Mouse (Mus musculus) megakaryocyte progenitor cell, adult 5-6 weeks (primary cell): Measurements from ENCODE around the gene Runx1. TPM values are rescaled to one million over a fixed set of nuclear protein-coding genes. Genes with fewer than 3 reads are reported as not detected.

ENCODE experiments used
- ATAC-seq: replicated peaks from 2 replicates; pipeline ENCODE4 v1.8.0; 2016; ENCODE audit warnings: mild to moderate bottlenecking, moderate TSS enrichment, inconsistent platforms; ENCODE audit not compliant: poor library complexity
- total RNA-seq, 2 experiments: library from RNA; stranded (forward) in 1 of 2; stranded (reverse) in 1 of 2; fragments of 157-497, 149-512 nt in 1 of 2; fragments of 200-1000 nt in 1 of 2; gene quantifications; 2 replicates each; pipeline versions ENCODE4 v1.2.3 to v1.2.4; 2015 to 2017

Runx1 gene
- total RNA-seq, 2 experiments from 2014 or later: 51.3 to 107 TPM

DNA sequence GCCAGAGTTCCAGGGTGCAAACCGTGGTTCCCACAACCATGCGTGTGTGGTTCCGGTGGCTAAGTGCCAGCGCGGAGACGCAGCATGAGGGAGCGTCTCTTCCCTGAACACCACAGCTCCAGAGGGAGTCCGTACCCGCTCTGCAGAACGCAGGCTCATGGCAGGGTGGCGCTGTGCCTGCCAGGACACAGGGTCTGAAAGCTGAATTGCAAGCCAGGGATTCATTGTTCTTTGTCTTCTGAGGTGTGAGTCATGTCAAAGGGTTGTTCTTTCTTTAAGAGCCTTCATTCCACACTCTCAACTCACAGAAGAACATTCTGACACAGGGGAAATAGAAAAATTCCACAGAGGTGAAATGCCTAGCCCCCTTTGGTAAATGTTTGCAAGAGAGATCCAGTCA lies 202.0 kb downstream of the Runx1 start:
- no peak for ATAC-seq

DNA sequence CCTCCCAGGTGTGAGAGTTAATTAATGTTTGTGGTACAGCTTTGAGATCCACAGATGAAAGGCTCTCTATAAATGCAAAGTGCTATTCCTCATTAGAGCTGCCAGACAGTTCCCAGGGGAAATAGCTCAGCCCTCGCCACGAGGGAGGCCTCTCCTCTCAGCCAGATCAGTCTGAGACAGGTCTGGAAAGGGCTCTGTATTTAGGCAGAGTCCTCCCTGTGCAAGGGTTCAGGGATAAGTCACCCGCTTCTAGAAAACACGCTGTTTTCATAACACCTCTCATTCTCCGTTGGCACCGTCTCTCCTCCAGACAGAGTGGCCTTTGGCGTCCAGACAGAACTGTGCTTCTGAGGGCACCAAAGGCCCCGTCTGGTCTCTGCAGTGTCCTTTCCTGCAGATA lies 204.1 kb downstream of the Runx1 start:
- ATAC-seq: no peak

DNA sequence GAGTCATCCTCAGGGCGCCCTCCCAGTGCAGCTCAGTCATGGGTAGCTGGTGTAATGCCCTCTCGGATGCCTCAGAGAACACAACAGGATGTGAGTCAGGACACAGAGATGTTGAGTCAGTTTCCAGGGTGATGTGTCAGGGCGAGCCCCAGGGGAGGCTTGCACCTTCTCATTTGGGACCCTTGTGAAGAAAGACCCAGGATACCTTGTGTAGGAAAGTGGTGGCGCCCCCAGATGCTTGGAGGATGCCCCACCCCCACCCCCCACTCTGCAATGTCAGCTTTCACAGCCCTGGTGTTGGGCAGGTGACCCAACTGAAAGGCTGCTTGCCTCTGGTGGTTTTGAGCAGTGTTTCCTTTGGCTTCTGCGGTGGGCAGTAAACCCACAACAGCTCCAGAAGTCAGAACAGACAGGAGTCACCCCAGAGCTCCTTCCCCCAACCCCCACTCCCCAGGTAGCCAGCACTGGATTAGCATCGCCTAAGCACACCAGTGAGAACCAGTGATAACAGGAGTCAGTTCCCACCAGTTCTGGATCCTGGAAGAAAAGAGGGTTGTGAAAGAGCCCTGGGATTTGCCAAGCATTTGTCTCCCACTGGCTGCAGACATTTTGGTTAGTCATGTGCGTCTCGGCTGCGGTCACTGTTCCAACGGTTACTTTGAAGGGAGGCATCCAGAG lies 205.0 kb downstream of the Runx1 start:
- ATAC-seq: peak; percentile 87

DNA sequence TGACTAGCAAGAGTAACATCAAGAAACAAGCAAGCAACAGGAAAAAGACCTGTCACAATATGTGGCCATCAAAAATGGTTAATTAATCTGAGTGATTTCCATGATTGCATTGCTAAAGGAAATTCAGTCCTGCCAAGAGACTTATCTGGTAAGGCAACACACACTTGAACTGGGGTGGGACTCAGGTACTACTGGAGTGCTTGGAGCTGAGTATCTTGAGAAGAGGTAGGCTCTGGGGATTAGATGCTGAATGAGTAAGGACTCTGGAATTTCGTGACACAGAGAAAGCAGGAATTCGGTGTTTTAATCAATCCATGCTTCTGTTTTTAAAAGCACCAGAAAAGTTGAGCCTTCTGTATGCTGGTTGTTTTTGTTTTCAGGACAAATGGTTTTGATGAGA lies 209.1 kb downstream of the Runx1 start:
- ATAC-seq: no peak

DNA sequence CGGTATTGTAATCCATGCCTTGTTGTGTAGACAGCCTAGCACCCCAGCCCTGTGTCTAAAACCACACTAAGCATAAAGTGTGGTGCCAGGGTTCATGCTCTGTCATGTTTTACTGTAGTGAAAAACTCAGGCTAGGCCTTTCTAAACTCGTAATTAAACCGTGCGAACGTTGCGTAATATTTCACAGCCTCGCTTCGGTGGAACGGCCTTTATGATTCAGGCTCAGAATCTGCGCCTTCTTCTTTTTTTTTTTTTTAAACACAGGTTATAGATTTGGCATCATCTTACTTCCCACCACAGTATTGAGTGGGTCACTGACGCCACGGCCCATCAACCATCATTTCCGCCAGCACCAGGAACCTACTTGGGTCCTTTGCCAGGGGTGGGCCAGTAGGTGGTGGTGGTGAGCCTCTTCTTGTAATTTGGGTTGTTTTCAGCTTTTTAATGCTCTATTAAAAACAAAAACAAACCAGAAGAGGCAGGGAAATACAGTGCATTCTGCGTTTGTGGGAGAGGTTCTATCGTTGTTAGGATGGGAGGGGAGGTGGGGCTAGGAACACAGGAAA lies 210.6 kb downstream of the Runx1 start:
- peak; percentile 74 for ATAC-seq

DNA sequence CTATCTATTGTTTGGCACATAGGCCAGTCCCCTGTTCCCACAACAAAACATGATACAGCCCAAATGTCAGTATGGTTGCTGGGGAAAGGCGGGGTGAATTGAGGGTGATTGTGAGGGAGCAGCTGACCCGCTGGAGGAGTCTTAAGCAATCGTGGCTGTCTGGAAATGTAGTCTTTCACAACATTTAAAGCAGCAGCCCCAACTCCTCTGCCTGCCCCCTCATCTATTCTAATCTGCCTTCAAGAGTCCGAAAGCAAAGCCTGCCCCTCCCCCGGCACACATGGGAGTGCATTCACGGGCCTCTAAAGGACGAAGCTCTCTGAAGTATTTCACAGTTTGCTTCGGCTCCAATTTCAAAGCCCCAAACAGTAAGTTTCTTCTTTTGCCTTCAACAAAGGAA lies 213.4 kb downstream of the Runx1 start:
- peak; percentile 70 for ATAC-seq

DNA sequence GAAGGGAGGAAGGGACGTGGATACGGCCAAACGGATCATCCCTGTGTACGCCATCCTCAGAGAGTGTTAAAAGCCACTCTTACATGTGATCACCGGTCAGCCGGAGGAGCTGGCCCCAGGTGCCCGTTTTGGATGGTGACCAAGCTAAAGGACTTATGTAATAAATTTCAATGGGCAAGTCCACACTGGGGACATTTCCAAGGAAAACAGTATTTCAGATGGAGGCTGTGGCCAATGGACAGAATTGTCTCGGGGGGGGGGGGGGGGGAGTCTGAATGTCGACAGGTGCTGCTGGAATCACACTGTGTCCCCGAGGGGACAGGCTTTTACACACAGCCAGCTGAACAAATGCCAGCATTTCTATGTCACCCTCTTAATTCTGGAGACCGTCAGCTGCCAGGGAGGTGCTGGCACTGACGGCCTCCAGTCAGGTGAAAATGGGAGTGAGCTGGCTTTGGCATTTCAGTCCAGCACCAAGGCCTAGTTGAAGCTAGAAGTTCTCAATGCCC lies 214.3 kb downstream of the Runx1 start:
- no peak for ATAC-seq

DNA sequence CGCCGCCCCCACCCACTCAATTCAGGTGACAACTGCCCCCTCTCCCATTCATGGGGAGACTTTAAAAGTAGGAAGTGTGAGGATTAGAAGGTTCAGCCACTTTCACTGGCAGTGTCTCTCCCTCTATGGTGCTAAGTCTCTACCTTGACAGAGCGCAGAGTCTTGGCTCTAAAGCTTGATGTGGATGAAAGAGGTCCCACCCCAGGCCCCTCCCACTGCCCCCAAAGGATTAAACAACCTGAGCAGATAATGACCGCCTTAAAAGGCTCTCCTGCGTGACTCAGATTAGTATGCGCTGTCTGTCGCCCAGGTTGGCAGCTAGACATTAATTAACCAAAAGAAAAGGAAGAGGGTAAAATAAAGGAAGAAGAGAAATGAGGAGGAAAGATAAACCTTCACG lies 215.5 kb downstream of the Runx1 start:
- ATAC-seq: no peak

DNA sequence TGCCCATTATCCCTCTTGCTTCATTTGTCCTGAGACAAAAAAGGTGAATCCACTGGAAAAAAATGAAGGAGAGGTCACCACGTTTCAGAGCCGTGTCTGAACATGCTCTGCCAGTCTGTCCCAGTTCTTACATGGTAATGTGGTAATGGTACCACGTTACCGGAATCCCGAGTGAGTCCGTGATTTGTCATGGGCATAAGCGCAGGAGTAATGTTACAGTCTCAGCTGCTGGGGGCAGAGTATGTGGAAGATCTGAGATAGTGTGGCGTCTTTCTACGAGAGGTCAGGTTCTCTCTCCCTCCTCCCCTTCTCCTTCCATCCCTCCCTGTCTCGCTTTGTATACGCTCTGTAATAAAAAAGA lies 216.3 kb downstream of the Runx1 start:
- ATAC-seq: no peak

DNA sequence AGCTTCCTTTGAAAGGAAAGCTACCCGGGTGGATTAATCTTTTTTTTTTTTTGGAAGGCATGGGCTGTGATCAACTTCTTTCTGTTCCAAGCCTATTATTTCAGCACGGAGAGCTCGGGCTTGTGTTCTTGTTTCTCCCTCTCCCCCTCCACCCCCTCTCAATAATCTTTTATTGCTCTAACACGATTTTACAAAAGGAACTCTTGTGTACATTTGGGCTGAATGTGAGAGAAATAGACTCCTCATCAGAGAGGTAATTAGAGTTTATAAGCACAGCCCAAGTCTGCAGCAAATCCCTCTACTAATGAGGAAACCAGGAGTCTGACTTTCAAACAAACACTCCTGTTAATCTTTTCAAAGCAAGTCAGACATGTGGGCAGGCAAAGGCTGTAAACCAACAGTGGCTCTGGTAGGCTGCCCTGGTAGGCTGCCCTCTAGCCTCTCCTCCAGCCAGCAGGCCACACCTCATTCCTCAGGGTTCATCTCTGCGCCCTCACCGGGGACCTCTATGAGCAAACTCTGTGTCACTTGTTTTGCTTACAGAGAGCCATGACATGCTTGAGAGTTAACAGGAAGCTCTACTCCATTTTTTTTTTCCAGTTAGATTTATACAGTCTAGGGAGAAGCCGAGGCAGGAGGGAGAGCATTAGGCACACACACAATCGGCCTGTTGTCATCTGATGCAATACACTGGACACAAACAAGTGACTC lies 216.8 kb downstream of the Runx1 start:
- ATAC-seq: no peak

DNA sequence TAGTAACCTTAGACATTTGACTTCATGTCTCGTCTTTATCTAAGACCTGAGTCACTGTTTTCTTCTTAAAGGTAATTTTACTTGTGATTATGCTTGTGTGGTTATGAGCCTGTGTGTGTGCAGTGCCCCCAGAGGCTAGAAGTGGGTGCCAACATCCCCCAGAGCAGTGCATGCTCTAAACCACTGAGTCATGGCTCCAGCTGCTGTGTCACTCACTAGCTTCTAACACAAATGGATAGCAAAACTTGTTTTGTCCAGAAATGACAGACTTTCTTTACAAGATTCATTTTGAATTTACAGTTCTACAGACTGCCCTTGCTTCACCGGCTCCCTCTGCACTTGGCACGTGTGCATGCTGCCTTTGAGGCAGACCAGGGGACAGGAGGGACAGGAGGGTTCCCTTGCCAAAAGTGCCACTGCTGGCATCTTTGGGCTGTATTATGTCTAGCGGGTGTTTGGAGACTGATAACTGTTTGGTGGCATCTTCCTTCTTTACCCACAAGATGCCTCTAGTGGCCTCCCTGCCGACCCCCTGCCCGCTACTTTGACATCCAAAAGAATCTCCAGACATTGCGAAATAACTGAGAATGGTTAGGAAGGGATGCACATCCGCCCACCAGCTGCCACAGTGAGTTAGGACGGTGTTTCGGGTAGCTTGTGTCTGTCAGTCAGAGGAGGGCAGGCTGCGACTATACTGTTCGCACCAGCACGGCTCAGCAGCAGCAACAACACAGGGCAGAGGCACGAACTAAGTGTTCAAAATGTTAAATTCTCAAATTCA lies 217.6 kb downstream of the Runx1 start:
- peak; percentile 66 for ATAC-seq

DNA sequence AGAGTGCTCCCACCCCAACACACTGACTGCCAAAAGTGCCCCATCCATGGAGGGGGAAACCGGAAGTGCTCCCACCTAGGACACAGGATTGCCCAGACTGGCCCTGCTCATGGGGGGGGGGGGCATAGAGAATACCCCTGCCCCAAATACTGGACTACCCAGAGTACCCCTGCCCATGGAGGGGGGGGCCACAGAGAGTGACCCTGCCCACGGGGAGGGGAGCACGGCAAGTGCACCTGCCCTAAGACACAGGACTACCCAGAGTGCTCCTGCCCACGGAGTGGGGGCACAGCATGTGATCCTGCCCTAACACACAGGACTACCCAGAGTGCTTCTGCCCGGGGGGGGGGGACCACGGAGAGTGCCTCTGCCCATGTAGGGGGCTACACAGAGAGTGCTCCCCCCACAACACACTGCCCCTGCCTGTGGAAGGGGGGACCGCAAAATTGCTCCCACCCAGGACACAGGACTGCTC lies 219.4 kb downstream of the Runx1 start:
- no peak for ATAC-seq

DNA sequence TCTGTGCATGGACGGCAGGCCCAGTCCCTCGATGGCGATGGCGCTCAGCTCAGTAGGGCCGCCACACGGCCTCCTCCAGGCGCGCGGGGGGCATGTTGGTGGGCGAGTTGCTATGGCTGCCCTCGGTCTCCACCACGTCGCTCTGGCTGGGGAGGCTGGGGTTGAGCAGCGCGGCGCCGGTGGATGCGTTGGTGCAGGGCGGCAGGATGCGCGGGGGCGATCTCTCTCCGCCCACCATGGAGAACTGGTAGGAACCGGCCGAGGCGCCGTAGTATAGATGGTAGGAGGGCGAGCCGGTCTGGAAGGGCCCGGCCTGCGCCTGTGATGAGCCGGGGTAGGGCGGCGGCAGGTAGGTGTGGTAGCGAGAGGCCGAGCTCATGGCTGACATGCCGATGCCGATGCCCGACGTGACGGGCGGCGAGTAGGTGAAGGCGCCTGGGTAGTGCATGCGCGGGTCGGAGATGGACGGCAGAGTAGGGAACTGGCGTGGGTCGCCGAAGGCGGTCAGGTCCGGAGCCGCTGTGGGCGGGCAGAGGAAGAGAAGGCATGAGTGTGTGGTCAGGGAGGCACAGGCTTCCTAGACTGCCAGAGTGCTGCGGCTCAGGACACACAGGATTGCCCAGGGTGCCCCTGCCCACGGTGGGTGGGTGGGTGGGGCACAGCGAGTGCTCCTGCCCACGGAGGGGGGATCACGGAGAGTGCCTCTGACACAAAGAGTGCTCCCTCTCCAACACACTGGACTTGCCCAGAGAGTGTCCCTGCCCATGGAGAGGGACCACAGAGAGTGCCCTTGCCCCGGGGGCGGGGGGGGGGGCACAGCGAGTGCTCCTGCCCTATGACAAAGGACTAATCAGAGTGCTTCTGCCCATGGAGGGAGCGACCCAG lies 220.1 kb downstream of the Runx1 start:
- ATAC-seq: no peak

DNA sequence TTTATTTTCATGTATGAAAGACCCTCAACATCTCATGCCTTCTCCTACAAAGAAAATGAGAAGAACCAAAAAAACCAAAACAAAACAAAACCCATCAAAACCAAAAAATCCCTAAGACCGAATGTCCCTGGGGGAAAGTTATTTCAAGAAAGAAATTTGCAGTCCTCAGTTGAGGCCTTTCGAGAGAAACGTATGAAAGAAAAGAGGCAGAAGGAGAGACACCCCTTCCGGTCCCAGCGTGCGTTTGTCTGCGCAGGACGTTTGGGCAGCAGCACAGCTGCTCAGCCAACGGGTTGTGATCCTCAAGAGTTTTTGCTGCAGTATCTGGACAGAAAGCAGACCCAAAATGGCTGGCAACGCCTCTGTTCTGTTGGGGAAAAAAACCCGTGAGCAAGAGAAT lies 223.4 kb downstream of the Runx1 start:
- ATAC-seq: no peak

DNA sequence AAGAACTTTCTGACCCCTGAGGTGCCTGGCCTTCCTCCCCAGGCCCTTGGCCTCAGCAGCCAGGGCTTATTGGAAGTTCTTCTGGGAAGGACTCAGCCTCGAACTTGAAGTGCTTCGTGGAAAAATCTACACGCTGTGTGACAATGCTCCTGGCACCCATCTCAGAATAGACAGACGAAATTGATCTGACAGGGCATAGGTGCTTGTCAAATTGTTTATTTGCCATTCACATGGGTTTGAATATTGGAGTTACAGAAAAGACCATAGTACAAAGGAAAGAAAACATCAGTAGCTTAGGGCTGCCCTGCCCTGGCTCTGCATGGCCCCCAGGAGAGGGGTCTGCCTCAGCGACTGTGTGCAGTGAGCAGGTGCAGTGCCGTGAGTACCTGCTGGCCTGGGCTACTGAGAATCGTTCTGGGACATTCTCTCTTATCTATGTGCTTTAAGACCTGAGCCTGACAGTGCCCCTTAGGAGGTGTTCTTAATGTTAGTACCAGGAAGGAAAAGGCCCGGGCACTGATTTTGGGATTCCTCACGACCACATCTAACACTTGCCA lies 224.6 kb downstream of the Runx1 start:
- no peak for ATAC-seq

DNA sequence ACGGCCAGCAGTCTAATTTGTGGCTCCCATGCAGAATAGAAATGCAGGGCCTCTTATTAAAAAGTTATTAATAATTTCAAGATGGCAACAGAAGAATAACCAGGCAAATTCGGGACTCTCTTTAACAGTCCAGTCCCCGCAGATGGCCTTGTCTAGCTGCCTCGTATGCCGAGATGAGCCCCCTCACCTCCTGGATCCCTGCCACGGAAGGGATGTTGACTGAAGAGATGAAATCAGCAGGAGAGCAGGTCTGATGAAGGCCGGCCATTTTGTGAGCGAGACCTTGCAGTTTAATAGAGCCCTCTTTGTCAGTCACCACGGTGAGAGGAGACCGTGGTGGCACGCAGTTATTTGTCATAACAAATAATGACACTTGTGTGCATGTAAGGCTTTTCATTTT lies 226.5 kb downstream of the Runx1 start:
- ATAC-seq: no peak

DNA sequence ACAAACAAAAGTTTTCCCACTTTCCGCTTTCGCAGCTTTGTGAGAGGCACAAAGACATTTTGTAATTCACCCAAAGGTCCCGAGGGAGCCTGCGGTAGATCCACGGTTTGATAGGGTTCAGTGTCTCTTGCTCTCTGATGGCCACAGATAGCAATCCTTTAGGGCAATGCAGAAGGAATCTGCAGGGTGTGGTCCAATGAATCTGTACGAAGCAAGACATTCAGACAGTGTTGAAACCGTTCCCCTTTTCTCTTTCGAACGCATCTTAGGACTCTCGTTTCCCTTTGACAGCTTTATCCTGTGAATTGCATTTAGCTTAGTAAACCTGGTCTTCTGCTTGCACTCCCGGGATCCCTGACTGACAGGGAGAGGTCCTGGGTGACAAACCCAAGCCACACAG lies 228.3 kb downstream of the Runx1 start:
- 0 out of 2 replicates have a peak, but pooled peaks have one; percentile 29 for ATAC-seq

DNA sequence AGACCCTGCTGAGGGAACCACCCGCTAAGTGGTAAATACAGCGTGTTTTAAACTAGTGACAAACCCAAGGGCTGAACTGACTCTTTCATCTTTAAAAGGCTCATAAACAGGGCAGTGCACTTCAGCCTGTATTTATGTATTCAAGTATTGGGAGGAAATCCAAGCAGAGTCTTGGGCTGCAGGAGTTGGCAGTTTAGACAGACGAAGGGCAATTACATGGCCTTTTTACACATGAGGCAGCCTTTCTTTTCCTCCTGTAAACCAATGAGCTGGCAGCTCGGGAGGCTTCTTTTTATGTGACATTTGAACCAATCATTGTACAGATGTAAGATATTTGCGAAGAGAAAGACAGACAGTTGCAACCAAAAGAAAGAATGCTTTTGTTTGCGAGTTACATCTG lies 233.7 kb downstream of the Runx1 start:
- ATAC-seq: no peak

DNA sequence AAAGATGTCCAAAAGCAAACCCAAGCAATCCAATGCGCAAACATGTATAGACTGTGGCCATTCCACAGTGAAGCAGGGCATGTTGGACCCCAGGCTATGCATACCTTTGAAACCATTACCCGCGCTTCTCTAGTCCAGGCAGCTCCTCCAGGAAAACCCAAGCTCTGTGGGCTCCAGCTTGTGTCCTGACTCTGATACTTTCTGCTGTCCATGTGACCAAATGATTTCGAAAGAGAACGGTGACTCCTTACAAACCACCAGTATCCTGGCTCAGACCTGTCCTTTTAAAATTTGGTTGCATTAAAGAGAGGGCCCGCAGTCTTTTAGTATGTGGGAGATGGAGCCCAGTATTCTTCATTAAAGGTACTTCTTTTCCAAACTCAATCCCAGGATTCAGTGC lies 234.2 kb downstream of the Runx1 start:
- ATAC-seq: peak; percentile 26; the same call in 1 of the 2 replicates

DNA sequence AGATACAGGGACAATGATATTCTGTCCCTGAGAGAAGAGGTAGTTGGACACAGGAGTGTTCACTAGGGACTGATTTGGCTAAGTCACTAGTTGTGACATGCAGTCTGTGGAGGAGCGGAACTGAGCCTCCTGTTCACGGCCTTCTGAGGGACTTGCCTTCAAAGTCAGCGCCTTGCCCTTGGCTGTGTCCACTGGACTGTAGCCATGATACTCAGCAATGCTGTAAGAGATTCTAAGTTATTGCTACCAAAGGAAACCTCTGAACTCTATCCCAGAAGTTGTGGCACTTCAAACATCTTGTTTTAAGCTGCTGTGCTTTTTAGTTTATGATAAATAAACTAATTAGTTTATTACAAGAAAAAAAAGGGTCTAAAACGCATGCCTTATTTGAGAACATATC lies 238.1 kb downstream of the Runx1 start:
- ATAC-seq: no peak
